Mouse (Mus musculus) olfactory bulb, adult 2 months (tissue): ENCODE data around the gene Gnas.

ENCODE experiments used
- CTCF ChIP-seq: fragments of 200-500 bp; IDR thresholded peaks from 2 replicates; pipeline ENCODE4 v1.5.1; 2012; ENCODE audit warnings: low read depth, mild to moderate bottlenecking, low read length, moderate library complexity; ENCODE audit not compliant: insufficient read depth
- POLR2A ChIP-seq: fragments of 200-500 bp; IDR thresholded peaks from 2 replicates; pipeline ENCODE4 v1.6.1; 2012; ENCODE audit warnings: mild to moderate bottlenecking, low read depth, low read length, moderate library complexity; ENCODE audit not compliant: insufficient read depth

- TF ChIP-seq CTCF (no peak), POLR2A (no peak)
Observed at GRCm38 (mm10) chr2:174264248-174264647, 19.9 kb upstream of the Gnas start.
